Mouse (Mus musculus) spleen, adult 2 months (tissue): Measurements from ENCODE around the gene Foxn1.

Experiments used
- CTCF ChIP-seq: fragments of 200-500 bp; IDR thresholded peaks from 2 replicates; pipeline ENCODE4 v1.5.1; 2011; ENCODE audit warnings: mild to moderate bottlenecking, inconsistent platforms; ENCODE audit not compliant: insufficient read depth, insufficient read length, insufficient replicate concordance; ENCODE audit errors: extremely low read depth
- POLR2A ChIP-seq: fragments of 200-500 bp; IDR thresholded peaks from 2 replicates; pipeline ENCODE4 v1.6.1; 2011; ENCODE audit warnings: low read depth, low read length, inconsistent platforms

GRCm38 (mm10) chr11:78430195-78430878, 44.0 kb upstream of the Foxn1 start:
- TF ChIP-seq CTCF (no peak), POLR2A (no peak)
